8 mouse cellular contexts compared by ENCODE assay signal in genomic region chr11:119055571-119056131, GRCm38 (mm10). TPM values are rescaled to one million over a fixed set of nuclear protein-coding genes. Genes with fewer than 3 reads are reported as not detected.
DNase-seq lines count a peak whose midpoint lies in the region; ATAC-seq and TF ChIP-seq lines count a peak whose summit lies in the region.

No protein-coding gene starts in this region.

- WGBS in kidney, postnatal 0 days, result 2% methylated on average over 32 of the region's 32 CpGs
- WGBS in forebrain, postnatal 0 days, result 2% methylated on average over 32 of the region's 32 CpGs
- 1% methylated on average over 32 of the region's 32 CpGs for WGBS in liver, embryonic 15.5 days (ENCODE audit: insufficient replicate concordance)

- no peak for ATAC-seq in kidney, postnatal 0 days (replicated peaks; ENCODE audit: low FRiP score, low read depth)
- no peak for ATAC-seq in forebrain, postnatal 0 days
- no peak for ATAC-seq in liver, embryonic 15.5 days (ENCODE audit: insufficient read depth)

- H3K4me2 ChIP-seq in kidney, postnatal 0 days (ENCODE audit: low read length), result peak overlapping the region; percentile 93
- H3K4me2 ChIP-seq in forebrain, postnatal 0 days (ENCODE audit: low read depth), result peak overlapping the region; percentile 92
- peak overlapping the region; percentile 79 for H3K4me2 ChIP-seq in liver, embryonic 15.5 days

- no peak overlapping the region for H3K27ac ChIP-seq in kidney, postnatal 0 days
- no peak overlapping the region for H3K27ac ChIP-seq in brown adipose tissue, adult 24 weeks (replicated peaks; ENCODE audit: low read depth, low read length)
- H3K27ac ChIP-seq in forebrain, postnatal 0 days (ENCODE audit: low read depth, low read length), result peak overlapping the region; percentile 94
- H3K27ac ChIP-seq in liver, embryonic 15.5 days (replicated peaks), result no peak overlapping the region

- H3K4me3 ChIP-seq in kidney, postnatal 0 days (replicated peaks; ENCODE audit: low read depth, low read length), result peak overlapping the region; percentile 45
- peak overlapping the region; percentile 49 for H3K4me3 ChIP-seq in brown adipose tissue, adult 24 weeks (ENCODE audit: insufficient read depth, low read depth, low read length)
- H3K4me3 ChIP-seq in forebrain, postnatal 0 days (ENCODE audit: low read depth, low read length), result peak overlapping the region; percentile 57
- peak overlapping the region; percentile 55; the same call in 1 of the 2 replicates for H3K4me3 ChIP-seq in liver, embryonic 15.5 days (replicated peaks)

- no peak for DNase-seq in kidney, postnatal 0 days (ENCODE audit: low spot score)
- DNase-seq in kidney, adult 8-10 months, result no peak
- DNase-seq in forebrain, postnatal 0 days, result peak; percentile 51
- peak; percentile 46 for DNase-seq in thymus, postnatal 25 days
- no peak for DNase-seq in T-cell, adult 2 months (ENCODE audit: low spot score)
- no peak for DNase-seq in ovary, postnatal 10 days (ENCODE audit: low spot score)

- TF ChIP-seq CTCF in kidney, postnatal 0 days (IDR thresholded peaks at IDR 0.05; ENCODE audit: low read depth), result no peak
- TF ChIP-seq CTCF in forebrain, postnatal 0 days (IDR thresholded peaks at IDR 0.05; ENCODE audit: low read depth), result no peak

- H3K36me3 ChIP-seq in kidney, postnatal 0 days (ENCODE audit: insufficient read depth, low read length), result no peaks in the 10 kb centered on the region
- no peaks in the 10 kb centered on the region for H3K36me3 ChIP-seq in forebrain, postnatal 0 days (ENCODE audit: insufficient read depth)
- no peaks in the 10 kb centered on the region for H3K36me3 ChIP-seq in liver, embryonic 15.5 days (replicated peaks)

- H3K9ac ChIP-seq in kidney, postnatal 0 days (ENCODE audit: low read depth, low read length), result no peak overlapping the region
- peak overlapping the region; percentile 93 for H3K9ac ChIP-seq in forebrain, postnatal 0 days
- no peak overlapping the region for H3K9ac ChIP-seq in liver, embryonic 15.5 days

- peaks cover 35% of the 10 kb centered on the region for H3K4me1 ChIP-seq in kidney, postnatal 0 days (replicated peaks; ENCODE audit: insufficient read depth, low read length)
- H3K4me1 ChIP-seq in brown adipose tissue, adult 24 weeks (ENCODE audit: control insufficient read depth, insufficient read depth, insufficient read length, low read length), result peaks cover 11% of the 10 kb centered on the region
- H3K4me1 ChIP-seq in forebrain, postnatal 0 days (ENCODE audit: insufficient read depth), result peaks cover 38% of the 10 kb centered on the region
- peaks cover 49% of the 10 kb centered on the region for H3K4me1 ChIP-seq in liver, embryonic 15.5 days (replicated peaks)

- H3K27me3 ChIP-seq in kidney, postnatal 0 days (ENCODE audit: insufficient read depth, low read length), result peaks cover 74% of the 10 kb centered on the region
- H3K27me3 ChIP-seq in forebrain, postnatal 0 days (ENCODE audit: insufficient read depth, low read length), result peaks cover 33% of the 10 kb centered on the region
- peaks cover 100% of the 10 kb centered on the region for H3K27me3 ChIP-seq in liver, embryonic 15.5 days

- H3K9me3 ChIP-seq in kidney, postnatal 0 days (replicated peaks; ENCODE audit: low read length), result no peaks in the 10 kb centered on the region
- H3K9me3 ChIP-seq in forebrain, postnatal 0 days (ENCODE audit: low read length), result no peaks in the 10 kb centered on the region
- H3K9me3 ChIP-seq in liver, embryonic 15.5 days (replicated peaks), result no peaks in the 10 kb centered on the region

RNA-seq across cellular contexts. Expression of gene Cbx8, which starts 14.9 kb away (rescaled TPM):
- 6.1 and 7.7 TPM in 2 replicates for polyA plus RNA-seq in kidney, postnatal 0 days (2015; fragmentation: Nextera tagmentation; extraction: Ambion mirVana)
- 4.7 and 9.1 TPM in 2 replicates for polyA plus RNA-seq in brown adipose tissue, adult 24 weeks (2012; ENCODE audit: insufficient read depth, insufficient read length, missing spikeins)
- 14.2 and 21.9 TPM in 2 replicates for total RNA-seq in forebrain, postnatal 0 days (2014; rRNA removed)
- polyA plus RNA-seq in forebrain, postnatal 0 days (2015; fragmentation: Nextera tagmentation; extraction: Ambion mirVana), result 5.3 and 8.5 TPM in 2 replicates
- polyA plus RNA-seq in liver, embryonic 15.5 days (2015; fragmentation: Nextera tagmentation; extraction: Ambion mirVana), result 3.3 and 3.5 TPM in 2 replicates

RNA-seq across cellular contexts. Expression of gene Cbx4, which starts 30.4 kb away (rescaled TPM):
- 8.0 and 9.7 TPM in 2 replicates for polyA plus RNA-seq in kidney, postnatal 0 days (2015; fragmentation: Nextera tagmentation; extraction: Ambion mirVana)
- polyA plus RNA-seq in brown adipose tissue, adult 24 weeks (2012; ENCODE audit: insufficient read depth, insufficient read length, missing spikeins), result 37.3 and 37.4 TPM in 2 replicates
- total RNA-seq in forebrain, postnatal 0 days (2014; rRNA removed), result 36.1 and 38.6 TPM in 2 replicates
- 21.7 and 26.1 TPM in 2 replicates for polyA plus RNA-seq in forebrain, postnatal 0 days (2015; fragmentation: Nextera tagmentation; extraction: Ambion mirVana)
- 2.8 and 2.9 TPM in 2 replicates for polyA plus RNA-seq in liver, embryonic 15.5 days (2015; fragmentation: Nextera tagmentation; extraction: Ambion mirVana)

RNA-seq across cellular contexts. Expression of gene Cbx2, which starts 32.9 kb away (rescaled TPM):
- polyA plus RNA-seq in kidney, postnatal 0 days (2015; fragmentation: Nextera tagmentation; extraction: Ambion mirVana), result 16.7 and 18.4 TPM in 2 replicates
- 0.91 and 1.1 TPM in 2 replicates for polyA plus RNA-seq in brown adipose tissue, adult 24 weeks (2012; ENCODE audit: insufficient read depth, insufficient read length, missing spikeins)
- 9.2 and 15.2 TPM in 2 replicates for total RNA-seq in forebrain, postnatal 0 days (2014; rRNA removed)
- 6.4 TPM in 2 replicates for polyA plus RNA-seq in forebrain, postnatal 0 days (2015; fragmentation: Nextera tagmentation; extraction: Ambion mirVana)
- polyA plus RNA-seq in liver, embryonic 15.5 days (2015; fragmentation: Nextera tagmentation; extraction: Ambion mirVana), result 3.0 and 3.2 TPM in 2 replicates

Comparison
In these comparisons a context has a peak if more than half of its experiments do, and no peak if none do; other contexts are left out.
1. DNase-seq: peak in forebrain, postnatal 0 days (single experiment) and thymus, postnatal 25 days (single experiment); none in kidney, postnatal 0 days (single experiment), kidney, adult 8-10 months (0 of 2), T-cell, adult 2 months (single experiment) and ovary, postnatal 10 days (single experiment).
2. Peak in every context shown above with its lines, with median percentiles within 50 percentile points of each other: H3K4me2 ChIP-seq and H3K4me3 ChIP-seq.